Mouse (Mus musculus) cerebellum, postnatal 14 days (tissue): ENCODE data around the gene Ldlr.

Experiments used
- DNase-seq, 2 experiments: peaks; one replicate each; pipeline ENCODE4 v3.0.0; 2021; ENCODE audit warnings: mixed read lengths in 2 of 2

Ldlr gene

DNA sequence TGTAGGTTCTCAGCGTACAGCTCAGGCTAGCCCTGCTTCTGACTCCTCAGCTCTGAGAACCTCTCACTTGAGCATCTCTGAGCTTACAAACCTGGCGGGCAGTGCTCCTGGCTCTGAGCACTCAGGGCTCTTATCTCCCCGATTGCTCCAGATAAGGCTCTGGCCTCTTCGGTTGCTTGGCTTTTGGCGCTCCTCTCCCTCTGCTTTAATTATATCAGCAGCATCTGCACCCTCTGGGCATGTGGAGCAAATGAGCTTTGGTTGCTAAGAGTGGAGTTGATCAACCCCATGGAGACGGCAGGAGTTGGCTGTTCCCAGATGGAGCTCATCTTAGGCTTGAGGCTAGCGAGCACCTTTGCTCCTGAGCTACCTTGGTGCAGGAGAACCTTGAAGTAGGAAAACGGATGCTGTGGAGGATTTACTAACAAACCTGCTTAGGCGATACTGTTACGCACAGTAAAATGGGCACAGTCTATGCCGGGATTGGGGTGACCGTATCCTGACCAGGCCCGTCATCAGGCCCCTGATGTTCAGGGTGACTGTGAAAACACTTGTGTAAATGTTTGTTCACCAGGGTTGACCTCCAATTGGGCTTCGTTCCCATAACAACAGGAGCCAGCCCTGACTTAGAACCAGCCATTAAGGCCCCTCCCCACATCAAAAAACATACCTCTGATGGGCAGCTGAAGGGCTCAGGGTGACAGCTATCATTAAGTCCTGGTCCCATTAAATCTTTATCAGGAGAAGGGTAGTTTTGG, 3.1 kb downstream of the Ldlr start:
- DNase-seq: no peak

DNA sequence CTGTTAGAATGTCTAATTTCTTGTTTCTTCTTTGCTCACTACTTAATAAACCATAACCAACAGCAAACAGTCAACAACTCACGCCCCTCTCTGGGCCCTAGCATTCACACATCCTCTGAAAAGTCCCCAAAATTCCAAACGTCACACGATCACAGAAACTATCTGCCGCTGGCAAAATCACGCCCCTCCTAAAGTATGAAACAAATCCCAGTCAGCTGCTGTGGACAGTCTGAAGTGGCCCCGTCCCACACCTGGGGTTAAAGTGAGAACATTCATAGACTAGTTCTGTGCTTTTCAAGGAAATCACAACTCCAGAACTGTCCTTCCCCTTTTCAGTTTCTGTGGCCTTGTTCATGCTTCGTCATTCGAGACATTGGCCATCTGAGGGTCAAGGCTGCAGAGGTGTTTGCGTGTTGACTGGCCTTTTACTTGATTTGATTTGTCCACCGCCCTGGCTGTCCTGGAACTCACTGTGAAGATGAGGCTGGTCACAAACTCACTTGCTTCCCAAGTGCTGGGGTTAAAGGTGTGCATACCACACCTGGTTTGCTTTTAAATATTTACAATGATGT, 5.1 kb downstream of the Ldlr start:
- no peak for DNase-seq

DNA sequence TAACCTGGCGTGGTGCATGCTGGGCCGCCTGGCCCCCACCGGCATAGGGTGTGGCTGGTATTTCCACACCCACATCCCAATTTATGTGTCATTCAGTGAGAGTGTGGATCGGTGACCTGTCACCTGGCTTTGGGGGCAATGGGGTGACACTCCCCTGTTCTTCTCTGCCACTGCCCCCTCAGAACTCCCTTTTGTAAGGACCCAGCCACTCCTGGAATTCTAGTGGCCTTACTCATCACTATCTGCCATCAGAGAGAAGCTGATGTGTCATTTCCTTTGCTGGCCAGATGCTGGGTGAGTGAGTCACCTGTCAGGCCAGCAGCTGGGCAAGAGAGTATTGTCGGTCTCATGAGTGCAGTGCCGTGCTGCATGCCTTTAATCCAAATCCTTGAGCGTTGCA, 6.0 kb downstream of the Ldlr start:
- no peak for DNase-seq

- no peak for DNase-seq
Measured at GRCm38 (mm10) chr9:21732288-21732687, 9.0 kb downstream of the Ldlr start.

DNA sequence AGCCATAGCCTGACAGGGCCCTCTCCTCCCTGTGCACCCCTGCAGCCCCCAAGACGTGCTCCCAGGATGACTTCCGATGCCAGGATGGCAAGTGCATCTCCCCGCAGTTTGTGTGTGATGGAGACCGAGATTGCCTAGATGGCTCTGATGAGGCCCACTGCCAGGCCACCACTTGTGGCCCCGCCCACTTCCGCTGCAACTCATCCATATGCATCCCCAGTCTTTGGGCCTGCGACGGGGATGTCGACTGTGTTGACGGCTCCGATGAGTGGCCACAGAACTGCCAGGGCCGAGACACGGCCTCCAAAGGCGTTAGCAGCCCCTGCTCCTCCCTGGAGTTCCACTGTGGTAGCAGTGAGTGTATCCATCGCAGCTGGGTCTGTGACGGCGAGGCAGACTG, 10.2 kb downstream of the Ldlr start:
- no peak for DNase-seq

DNA sequence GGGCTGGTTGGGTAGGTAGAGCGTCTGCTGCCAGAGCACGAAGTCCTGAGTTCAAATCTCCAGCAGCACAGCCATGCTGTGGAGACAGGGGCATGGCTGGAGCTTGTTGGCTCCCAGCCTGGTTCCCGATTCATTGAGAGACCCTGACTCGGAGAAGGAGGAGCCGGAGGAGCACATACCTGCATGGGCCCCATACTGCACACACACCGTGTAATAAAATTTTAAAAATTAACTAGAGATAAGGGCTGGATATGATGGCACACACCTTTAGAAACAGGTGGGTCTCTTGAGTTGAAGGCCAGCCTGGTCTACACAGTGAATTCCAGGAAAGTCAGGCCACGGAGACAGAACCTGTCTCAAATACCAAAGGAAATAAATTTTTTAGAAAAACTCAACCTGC, 10.7 kb downstream of the Ldlr start:
- no peak for DNase-seq

- no peak for DNase-seq
Measured at GRCm38 (mm10) chr9:21735126-21735525, 11.8 kb downstream of the Ldlr start.

DNA sequence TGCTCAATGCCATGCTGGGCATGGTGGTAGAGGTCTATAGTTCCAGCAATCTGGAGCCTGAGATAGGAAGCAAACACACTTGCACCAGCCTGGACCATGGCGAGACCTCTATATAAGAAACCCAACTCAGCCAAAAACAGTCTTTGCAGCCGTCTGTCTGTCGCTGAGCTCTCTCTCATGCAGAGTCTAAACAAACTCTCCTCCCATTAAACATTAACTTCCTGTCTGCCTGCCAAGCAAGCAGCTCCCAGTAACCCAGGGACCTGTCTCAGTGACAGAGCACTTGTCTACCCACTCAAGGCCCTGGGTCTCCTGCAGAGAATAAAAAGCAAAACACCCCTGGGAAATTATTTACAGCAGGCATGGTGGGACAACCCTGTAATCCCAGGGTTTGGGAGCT, 13.3 kb downstream of the Ldlr start:
- DNase-seq: no peak

DNA sequence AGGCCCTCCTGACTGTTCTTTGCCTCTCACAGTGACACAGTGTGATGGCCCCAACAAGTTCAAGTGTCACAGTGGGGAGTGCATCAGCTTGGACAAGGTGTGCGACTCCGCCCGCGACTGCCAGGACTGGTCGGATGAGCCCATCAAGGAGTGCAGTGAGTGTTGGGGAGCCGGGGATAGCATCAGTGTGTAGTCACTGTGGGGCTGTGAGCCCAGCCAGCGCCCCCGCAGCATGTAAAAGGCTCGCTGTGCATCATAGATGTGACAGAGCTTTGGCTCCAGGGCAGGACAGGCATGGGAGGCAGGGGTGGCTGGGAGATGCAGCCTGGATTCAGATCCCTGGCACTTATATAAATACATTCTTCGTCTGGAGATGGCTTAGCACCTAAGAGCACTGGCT, 13.9 kb downstream of the Ldlr start:
- DNase-seq: no peak

DNA sequence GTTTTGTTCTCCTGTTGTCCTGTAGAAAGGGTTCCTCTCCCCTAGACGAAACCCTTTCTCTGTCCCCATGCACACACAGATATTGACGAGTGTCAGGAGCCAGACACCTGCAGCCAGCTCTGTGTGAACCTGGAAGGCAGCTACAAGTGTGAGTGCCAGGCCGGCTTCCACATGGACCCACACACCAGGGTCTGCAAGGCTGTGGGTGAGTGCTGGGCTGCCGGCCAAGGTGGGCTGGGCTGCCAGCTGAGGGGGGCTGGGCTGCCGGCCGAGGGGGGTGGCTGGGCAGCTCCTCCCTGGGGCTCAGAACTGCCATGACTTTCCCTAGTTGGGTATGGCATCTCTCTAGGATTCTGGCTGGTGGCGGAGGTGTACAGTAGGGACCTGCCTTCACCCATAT, 15.5 kb downstream of the Ldlr start:
- DNase-seq: peak; percentile 69 to 80

DNA sequence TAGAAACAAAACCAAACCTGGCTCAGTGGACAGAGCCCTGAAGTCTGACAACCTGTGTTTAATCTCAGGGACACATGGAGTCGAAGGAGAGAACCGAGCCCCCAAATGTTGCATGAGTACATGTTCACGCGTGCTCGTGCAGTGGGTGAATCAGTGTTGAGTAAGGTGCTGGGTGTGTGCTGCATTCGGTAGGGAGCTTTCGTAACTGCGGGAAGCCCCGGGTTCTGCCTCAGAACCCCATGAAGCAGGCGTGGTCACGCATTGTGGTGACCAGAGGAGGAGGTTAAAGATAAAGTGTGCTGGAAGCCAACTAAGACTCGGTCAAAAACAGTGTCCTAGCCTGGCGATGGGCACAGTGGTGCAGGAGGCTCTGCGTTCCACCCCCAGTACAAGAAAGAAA, 17.1 kb downstream of the Ldlr start:
- DNase-seq: no peak

GRCm38 (mm10) chr9:21741514-21741913, 18.2 kb downstream of the Ldlr start:
- no peak for DNase-seq

DNA sequence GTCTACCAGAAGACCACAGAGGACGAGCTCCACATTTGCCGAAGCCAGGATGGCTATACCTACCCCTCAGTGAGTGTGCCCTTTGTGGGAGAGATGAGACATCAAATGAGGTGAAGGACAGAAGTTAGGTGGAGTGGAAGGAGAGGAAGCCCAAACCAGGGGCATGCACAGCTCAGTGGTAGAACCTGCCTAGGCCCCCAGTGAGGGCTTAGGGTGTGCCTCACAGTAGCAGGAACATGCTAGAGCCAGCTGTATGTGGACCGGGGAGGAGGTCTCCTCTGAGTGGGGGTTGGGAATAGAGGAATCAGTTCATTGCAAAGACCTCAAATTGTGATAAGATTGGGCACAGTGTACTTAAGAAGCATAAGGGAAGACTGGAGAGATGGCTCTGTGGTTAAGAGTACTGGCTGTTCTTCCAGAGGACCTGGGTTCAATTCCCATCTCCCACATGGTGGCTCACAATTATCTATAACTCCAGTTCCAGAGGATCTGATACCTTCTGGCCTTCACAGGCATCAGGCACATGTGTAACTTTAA, 24.0 kb downstream of the Ldlr start:
- peak in 1 of 2 experiments; percentile 32 for DNase-seq

DNA sequence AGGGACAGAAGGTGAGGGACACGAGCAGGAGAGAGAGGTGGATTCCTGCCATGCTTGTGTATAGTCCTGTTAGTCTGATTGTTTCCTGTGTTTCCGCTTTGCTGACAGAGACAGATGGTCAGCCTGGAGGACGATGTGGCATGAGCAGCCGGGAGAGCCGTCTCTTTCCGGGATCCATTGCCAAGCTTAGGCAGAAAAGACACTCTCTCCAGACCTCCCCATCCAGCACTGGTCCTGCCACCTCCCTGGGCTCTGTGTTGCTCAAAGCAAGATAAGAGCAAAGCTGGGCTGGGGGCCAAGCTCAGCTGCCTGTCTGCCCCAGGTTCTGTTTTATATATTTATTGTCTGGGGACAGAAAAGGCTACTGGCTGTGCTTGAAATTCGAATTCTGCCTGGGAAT, 24.8 kb downstream of the Ldlr start:
- peak; percentile 96 for DNase-seq

GRCm38 (mm10) chr9:21748491-21748890, 25.2 kb downstream of the Ldlr start:
- DNase-seq: peak; percentile 63 to 65

GRCm38 (mm10) chr9:21749382-21750118, 26.3 kb downstream of the Ldlr start:
- peak in 1 of 2 experiments; percentile 65 for DNase-seq

DNA sequence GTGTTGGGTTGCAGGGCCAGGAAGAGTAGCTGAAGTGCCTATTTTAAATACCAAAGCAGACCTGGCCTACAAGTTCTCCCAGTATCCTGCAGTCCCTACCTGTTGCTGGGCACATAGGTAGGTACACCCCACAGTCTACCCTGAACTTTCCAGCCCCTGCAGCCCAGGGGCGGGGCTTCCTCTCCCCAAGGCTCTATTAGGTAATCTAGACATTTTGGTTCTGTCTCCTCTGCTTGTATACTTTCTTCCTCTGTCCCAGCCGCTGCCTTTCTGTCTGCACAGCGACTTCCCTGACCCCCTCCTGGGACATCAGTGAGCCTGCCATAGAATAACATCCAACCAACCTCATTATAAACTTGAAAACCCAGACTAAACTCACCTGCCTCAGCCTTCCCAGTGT, 27.1 kb downstream of the Ldlr start:
- no peak for DNase-seq

GRCm38 (mm10) chr9:21751347-21751746, 28.1 kb downstream of the Ldlr start:
- DNase-seq: peak; percentile 48 to 68

GRCm38 (mm10) chr9:21752252-21752792, 29.0 kb downstream of the Ldlr start:
- no peak for DNase-seq

DNA sequence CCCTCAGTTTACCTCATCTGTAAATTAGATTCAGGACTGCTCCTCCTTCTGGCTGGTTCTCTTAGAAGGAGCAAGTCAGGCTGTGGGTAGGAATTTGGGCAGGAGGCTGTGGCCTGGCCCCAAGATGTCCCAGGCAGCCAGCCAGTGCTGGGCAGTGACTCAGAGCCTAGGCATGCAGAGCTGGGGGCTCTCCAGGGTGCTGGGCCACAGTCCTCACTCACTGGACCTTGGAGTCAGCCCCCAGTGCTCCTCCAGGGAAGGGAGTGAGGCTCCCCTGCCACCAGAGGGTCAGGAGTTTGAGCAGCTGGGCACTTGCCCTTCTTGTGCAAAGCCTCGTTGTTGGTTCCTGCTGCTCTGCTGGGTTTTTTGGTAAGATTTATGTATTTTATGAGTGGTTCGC, 30.7 kb downstream of the Ldlr start:
- DNase-seq: peak; percentile 70 to 78

DNA sequence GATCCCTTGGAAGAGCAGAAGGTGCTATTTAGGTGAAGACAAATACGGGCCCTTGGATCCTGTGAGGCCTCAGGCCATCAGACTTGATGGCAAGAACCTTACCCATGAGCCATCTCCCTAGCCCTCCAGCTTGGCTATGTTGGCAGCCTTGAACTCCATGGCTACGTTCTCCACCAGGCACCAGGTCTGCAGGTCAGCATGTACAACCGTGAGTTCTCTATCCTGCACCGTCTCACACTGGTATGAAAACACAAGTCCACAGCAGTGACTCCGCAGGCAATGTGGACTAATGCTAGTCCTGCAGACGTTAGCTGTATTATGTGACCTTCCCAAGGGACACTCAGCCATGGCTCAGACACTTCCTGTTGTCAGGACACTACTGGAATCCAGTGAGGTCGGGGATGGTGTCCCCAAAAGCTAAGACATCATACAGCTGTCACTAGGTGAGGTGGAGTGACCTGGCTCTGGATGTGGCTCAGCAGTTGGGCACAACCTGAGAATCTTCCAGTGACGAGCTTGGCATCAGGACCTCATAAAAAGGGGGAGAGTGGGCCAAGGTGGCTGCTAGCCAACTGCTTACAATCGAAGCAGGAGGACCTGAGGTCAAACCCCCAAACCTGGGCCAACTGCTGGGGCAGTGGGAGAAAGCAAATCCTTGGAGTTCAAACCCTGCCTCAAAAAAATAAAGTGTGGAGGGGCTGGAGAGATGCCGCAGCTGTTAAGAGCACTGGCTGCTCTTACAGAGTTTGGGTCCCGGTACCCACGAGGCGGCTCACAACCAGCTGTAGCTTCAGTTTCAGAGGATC, 31.4 kb downstream of the Ldlr start:
- DNase-seq: peak; percentile 37 to 49
